Mouse (Mus musculus): ENCODE data around the gene Ptpa. TPM values are rescaled to one million over a fixed set of nuclear protein-coding genes. Genes with fewer than 3 reads are reported as not detected.
A peak's percentile ranks its signal among the peaks of the same experiment; 100 is the strongest.

The Ptpa gene
- polyA plus RNA-seq, 1 experiment from 2014 or later, result 86.7 TPM

- WGBS, result 28% methylated on average over 10 of the region's 10 CpGs
- Histone ChIP-seq H3K4me1 (ENCODE audit: control insufficient read depth, insufficient read depth, low read length) (peaks cover 20% of the 10 kb centered on the region), H3K36me3 (ENCODE audit: control insufficient read depth, insufficient read depth, low read length) (peaks cover 77% of the 10 kb centered on the region), H3K4me2 (ENCODE audit: low read length) (no peak overlapping the region), H3K27me3 (ENCODE audit: control insufficient read depth, insufficient read depth, low read length) (no peaks in the 10 kb centered on the region), H3K4me3 (replicated peaks; ENCODE audit: low read depth, low read length) (no peak overlapping the region), H3K9me3 (ENCODE audit: control insufficient read depth, low read length) (no peaks in the 10 kb centered on the region), H3K27ac (replicated peaks; ENCODE audit: low read depth, low read length) (no peak overlapping the region), H3K9ac (replicated peaks; ENCODE audit: low read length) (no peak overlapping the region)
- peak; percentile 26 for DNase-seq
- no peak for ATAC-seq (ENCODE audit: low FRiP score, low TSS enrichment)
Observed at GRCm38 (mm10) chr2:30397986-30398512, 17.8 kb upstream of the Ptpa start.

- H3K4me1 ChIP-seq (ENCODE audit: control insufficient read depth, insufficient read depth, low read length), result peaks cover 12% of the 10 kb centered on the region; the same call in 1 of the 2 replicates
- ATAC-seq (ENCODE audit: low FRiP score, low TSS enrichment) (peak; percentile 68), DNase-seq (peak; percentile 40)
- peak overlapping the region; percentile 39 for H3K9ac ChIP-seq (replicated peaks; ENCODE audit: low read length)
- peak overlapping the region; percentile 80 for H3K27ac ChIP-seq (replicated peaks; ENCODE audit: low read depth, low read length)
- WGBS, result 14% methylated on average over 20 of the region's 20 CpGs
- peaks cover 89% of the 10 kb centered on the region for H3K36me3 ChIP-seq (ENCODE audit: control insufficient read depth, insufficient read depth, low read length)
- H3K9me3 ChIP-seq (ENCODE audit: control insufficient read depth, low read length), result no peaks in the 10 kb centered on the region
- peak overlapping the region; percentile 4; the same call in 1 of the 2 replicates for H3K4me2 ChIP-seq (ENCODE audit: low read length)
- no peak overlapping the region for H3K4me3 ChIP-seq (replicated peaks; ENCODE audit: low read depth, low read length)
- no peaks in the 10 kb centered on the region for H3K27me3 ChIP-seq (ENCODE audit: control insufficient read depth, insufficient read depth, low read length)
Observed at GRCm38 (mm10) chr2:30399191-30400171, 16.4 kb upstream of the Ptpa start.

GRCm38 (mm10) chr2:30401581-30401980 lies 14.3 kb upstream of the Ptpa start:
- no peaks in the 10 kb centered on the region for H3K27me3 ChIP-seq (ENCODE audit: control insufficient read depth, insufficient read depth, low read length)
- H3K4me1 ChIP-seq (ENCODE audit: control insufficient read depth, insufficient read depth, low read length), result peaks cover 12% of the 10 kb centered on the region; the same call in 1 of the 2 replicates
- H3K4me3 ChIP-seq (replicated peaks; ENCODE audit: low read depth, low read length), result no peak overlapping the region
- no peak for DNase-seq
- ATAC-seq (ENCODE audit: low FRiP score, low TSS enrichment), result no peak
- no peaks in the 10 kb centered on the region for H3K9me3 ChIP-seq (ENCODE audit: control insufficient read depth, low read length)
- H3K9ac ChIP-seq (replicated peaks; ENCODE audit: low read length), result no peak overlapping the region
- peaks cover 89% of the 10 kb centered on the region for H3K36me3 ChIP-seq (ENCODE audit: control insufficient read depth, insufficient read depth, low read length)
- no peak overlapping the region for H3K4me2 ChIP-seq (ENCODE audit: low read length)
- no peak overlapping the region for H3K27ac ChIP-seq (replicated peaks; ENCODE audit: low read depth, low read length)
- 93% methylated on average over 1 of the region's 1 CpGs for WGBS

- H3K4me2 ChIP-seq (ENCODE audit: low read length), result no peak overlapping the region
- no peaks in the 10 kb centered on the region for H3K9me3 ChIP-seq (ENCODE audit: control insufficient read depth, low read length)
- ATAC-seq (ENCODE audit: low FRiP score, low TSS enrichment) (no peak), DNase-seq (no peak)
- H3K4me1 ChIP-seq (ENCODE audit: control insufficient read depth, insufficient read depth, low read length), result peaks cover 12% of the 10 kb centered on the region; the same call in 1 of the 2 replicates
- no peak overlapping the region for H3K9ac ChIP-seq (replicated peaks; ENCODE audit: low read length)
- H3K27me3 ChIP-seq (ENCODE audit: control insufficient read depth, insufficient read depth, low read length), result no peaks in the 10 kb centered on the region
- H3K36me3 ChIP-seq (ENCODE audit: control insufficient read depth, insufficient read depth, low read length), result peaks cover 88% of the 10 kb centered on the region
- no peak overlapping the region for H3K4me3 ChIP-seq (replicated peaks; ENCODE audit: low read depth, low read length)
- 86% methylated on average over 9 of the region's 9 CpGs for WGBS
- H3K27ac ChIP-seq (replicated peaks; ENCODE audit: low read depth, low read length), result no peak overlapping the region
Observed at GRCm38 (mm10) chr2:30402351-30402826, 13.4 kb upstream of the Ptpa start.

GRCm38 (mm10) chr2:30402843-30403242 lies 13.0 kb upstream of the Ptpa start:
- no peaks in the 10 kb centered on the region for H3K27me3 ChIP-seq (ENCODE audit: control insufficient read depth, insufficient read depth, low read length)
- H3K36me3 ChIP-seq (ENCODE audit: control insufficient read depth, insufficient read depth, low read length), result peaks cover 88% of the 10 kb centered on the region
- ATAC-seq (ENCODE audit: low FRiP score, low TSS enrichment), result no peak
- no peak overlapping the region for H3K9ac ChIP-seq (replicated peaks; ENCODE audit: low read length)
- no peak for DNase-seq
- no peak overlapping the region for H3K4me2 ChIP-seq (ENCODE audit: low read length)
- H3K4me3 ChIP-seq (replicated peaks; ENCODE audit: low read depth, low read length), result no peak overlapping the region
- peaks cover 12% of the 10 kb centered on the region; the same call in 1 of the 2 replicates for H3K4me1 ChIP-seq (ENCODE audit: control insufficient read depth, insufficient read depth, low read length)
- H3K27ac ChIP-seq (replicated peaks; ENCODE audit: low read depth, low read length), result no peak overlapping the region
- no peaks in the 10 kb centered on the region for H3K9me3 ChIP-seq (ENCODE audit: control insufficient read depth, low read length)
- WGBS, result 82% methylated on average over 2 of the region's 2 CpGs

GRCm38 (mm10) chr2:30403870-30404269 lies 12.0 kb upstream of the Ptpa start:
- H3K27ac ChIP-seq (replicated peaks; ENCODE audit: low read depth, low read length), result no peak overlapping the region
- no peak overlapping the region for H3K4me2 ChIP-seq (ENCODE audit: low read length)
- no peak overlapping the region for H3K9ac ChIP-seq (replicated peaks; ENCODE audit: low read length)
- peaks cover 88% of the 10 kb centered on the region for H3K36me3 ChIP-seq (ENCODE audit: control insufficient read depth, insufficient read depth, low read length)
- WGBS, result 82% methylated on average over 1 of the region's 1 CpGs
- H3K4me3 ChIP-seq (replicated peaks; ENCODE audit: low read depth, low read length), result no peak overlapping the region
- peaks cover 11% of the 10 kb centered on the region; the same call in 1 of the 2 replicates for H3K4me1 ChIP-seq (ENCODE audit: control insufficient read depth, insufficient read depth, low read length)
- ATAC-seq (ENCODE audit: low FRiP score, low TSS enrichment), result no peak
- H3K27me3 ChIP-seq (ENCODE audit: control insufficient read depth, insufficient read depth, low read length), result no peaks in the 10 kb centered on the region
- no peaks in the 10 kb centered on the region for H3K9me3 ChIP-seq (ENCODE audit: control insufficient read depth, low read length)
- DNase-seq, result no peak

- no peak overlapping the region for H3K4me3 ChIP-seq (replicated peaks; ENCODE audit: low read depth, low read length)
- H3K9me3 ChIP-seq (ENCODE audit: control insufficient read depth, low read length), result no peaks in the 10 kb centered on the region
- 93% methylated on average over 2 of the region's 2 CpGs for whole genome bisulfite sequencing
- H3K27me3 ChIP-seq (ENCODE audit: control insufficient read depth, insufficient read depth, low read length), result no peaks in the 10 kb centered on the region
- ATAC-seq (ENCODE audit: low FRiP score, low TSS enrichment) (no peak), DNase-seq (no peak)
- no peak overlapping the region for H3K9ac ChIP-seq (replicated peaks; ENCODE audit: low read length)
- no peaks in the 10 kb centered on the region for H3K4me1 ChIP-seq (ENCODE audit: control insufficient read depth, insufficient read depth, low read length)
- no peak overlapping the region for H3K4me2 ChIP-seq (ENCODE audit: low read length)
- H3K36me3 ChIP-seq (ENCODE audit: control insufficient read depth, insufficient read depth, low read length), result peaks cover 84% of the 10 kb centered on the region
- H3K27ac ChIP-seq (replicated peaks; ENCODE audit: low read depth, low read length), result no peak overlapping the region
Observed at GRCm38 (mm10) chr2:30407221-30407620, 8.6 kb upstream of the Ptpa start.

- H3K36me3 ChIP-seq (ENCODE audit: control insufficient read depth, insufficient read depth, low read length), result peaks cover 79% of the 10 kb centered on the region
- ATAC-seq (ENCODE audit: low FRiP score, low TSS enrichment), result no peak
- WGBS, result 92% methylated on average over 10 of the region's 10 CpGs
- H3K4me3 ChIP-seq (replicated peaks; ENCODE audit: low read depth, low read length), result no peak overlapping the region
- no peak overlapping the region for H3K9ac ChIP-seq (replicated peaks; ENCODE audit: low read length)
- H3K27ac ChIP-seq (replicated peaks; ENCODE audit: low read depth, low read length), result no peak overlapping the region
- H3K4me1 ChIP-seq (ENCODE audit: control insufficient read depth, insufficient read depth, low read length), result no peaks in the 10 kb centered on the region
- DNase-seq, result no peak
- no peak overlapping the region for H3K4me2 ChIP-seq (ENCODE audit: low read length)
- H3K9me3 ChIP-seq (ENCODE audit: control insufficient read depth, low read length), result no peaks in the 10 kb centered on the region
- H3K27me3 ChIP-seq (ENCODE audit: control insufficient read depth, insufficient read depth, low read length), result no peaks in the 10 kb centered on the region
Observed at GRCm38 (mm10) chr2:30407778-30408177, 8.1 kb upstream of the Ptpa start.

Data from midbrain, embryonic 14.5 days (tissue).